Mouse (Mus musculus) lung, postnatal 0 days (tissue): ENCODE measurements at regions not wholly inside any gene's neighbourhood (a gene's known extent, or its start where the extent isn't known, plus 50 kb on each side); places are given as distances from the start of the nearest gene placed in this dataset.

Experiments used
- CTCF ChIP-seq: IDR thresholded peaks from 2 replicates; pipeline ENCODE4 v1.5.1; 2016; ENCODE audit warnings: antibody characterized with exemption, mild to moderate bottlenecking
- EP300 ChIP-seq: IDR thresholded peaks from 2 replicates; pipeline ENCODE4 v1.6.1; 2016; ENCODE audit warnings: antibody characterized with exemption, mild to moderate bottlenecking, control low read depth

- TF ChIP-seq CTCF (no peak), EP300 (no peak)
Measured at GRCm38 (mm10) chrX:57950896-57951295, 71.6 kb upstream of the Zic3 start.
